Mouse (Mus musculus) activated CD4-positive, CD25-positive, alpha-beta regulatory T cell, adult 4 months (primary cell): ENCODE data around the gene Gm2016. TPM values are rescaled to one million over a fixed set of nuclear protein-coding genes. Genes with fewer than 3 reads are reported as not detected.
"Not testable (repeated sequence)": the region's sequence is repeated elsewhere in the genome, so short reads cannot be mapped to it uniquely, and the experiment has no call there.

ENCODE experiments used
- ATAC-seq: one replicate; pipeline ENCODE4 v1.8.0; 2017
- polyA plus RNA-seq, 2 experiments: library from polyadenylated mRNA; unstranded; fragments of 100-300 nt; shearing (Covaris generic); gene quantifications; one replicate each; pipeline ENCODE4 v1.2.1; 2017

The Gm2016 gene
- polyA plus RNA-seq, result not detected

GRCm38 (mm10) chr12:87873772-87874171 lies at the start of gene Gm2016:
TSS of gene Gm2016 (plus strand) at chr12:87874072.
- ATAC-seq, result not testable (repeated sequence)

GRCm38 (mm10) chr12:87842239-87842638 lies 31.6 kb upstream of the Gm2016 start, which contains the start of gene Gm2001:
TSS of gene Gm2001 (minus strand) at chr12:87842339.
- ATAC-seq, result not testable (repeated sequence)

- not testable (repeated sequence) for ATAC-seq
Observed at GRCm38 (mm10) chr12:87850657-87851056, 23.2 kb upstream of the Gm2016 start.

GRCm38 (mm10) chr12:87856067-87856466 lies 17.8 kb upstream of the Gm2016 start:
- ATAC-seq, result not testable (repeated sequence)

GRCm38 (mm10) chr12:87861740-87862692 lies 11.9 kb upstream of the Gm2016 start:
- ATAC-seq, result not testable (repeated sequence)

- not testable (repeated sequence) for ATAC-seq
Observed at GRCm38 (mm10) chr12:87863638-87864037, 10.2 kb upstream of the Gm2016 start.

- not testable (repeated sequence) for ATAC-seq
Observed at GRCm38 (mm10) chr12:87864048-87864447, 9.8 kb upstream of the Gm2016 start.

- ATAC-seq, result not testable (repeated sequence)
Observed at GRCm38 (mm10) chr12:87895070-87895469, 21.2 kb downstream of the Gm2016 start, which contains the start of gene Gm2022. TSS of gene Gm2022 (plus strand) at chr12:87895370.

GRCm38 (mm10) chr12:87919721-87920120 lies 45.8 kb downstream of the Gm2016 start, which contains the start of gene Gm2035:
TSS of gene Gm2035 (minus strand) at chr12:87919857.
- ATAC-seq, result not testable (repeated sequence)

Other genes with a start within 250 kb of the Gm2016 start
- not detected for gene Gm16381, start 229.5 kb upstream of the Gm2016 start, polyA plus RNA-seq
- not detected for gene Gm21319, start 98.3 kb upstream of the Gm2016 start, polyA plus RNA-seq
- gene Gm21936, start 78.6 kb upstream of the Gm2016 start, polyA plus RNA-seq, result not detected
- not detected for gene BB287469, start 57.5 kb upstream of the Gm2016 start, polyA plus RNA-seq
- gene Gm2001, start 31.7 kb upstream of the Gm2016 start, polyA plus RNA-seq, result not detected
- not detected for gene Gm2022, start 21.3 kb downstream of the Gm2016 start, polyA plus RNA-seq
- gene Gm2035, start 45.8 kb downstream of the Gm2016 start, polyA plus RNA-seq, result not detected
- gene Gm2042, start 80.0 kb downstream of the Gm2016 start, polyA plus RNA-seq, result not detected
- gene Gm2075, start 137.8 kb downstream of the Gm2016 start, polyA plus RNA-seq, result not detected
- gene Gm6803, start 144.7 kb downstream of the Gm2016 start, polyA plus RNA-seq, result not detected
- gene Gm2056, start 152.9 kb downstream of the Gm2016 start, polyA plus RNA-seq, result not detected
- gene Gm16368, start 209.6 kb downstream of the Gm2016 start, polyA plus RNA-seq, result not detected